Mouse (Mus musculus) hindlimb bud, embryonic 11.5 days (tissue): Measurements from ENCODE around the gene Igsf8.
"Not testable (repeated sequence)": the region's sequence is repeated elsewhere in the genome, so short reads cannot be mapped to it uniquely, and the experiment has no call there.

ENCODE experiments used
- DNase-seq: peaks from one replicate; pipeline ENCODE4 v3.0.0-alpha.2; 2012; ENCODE audit warnings: low read depth, low spot score; ENCODE audit errors: extremely low spot score

Igsf8 gene

DNA sequence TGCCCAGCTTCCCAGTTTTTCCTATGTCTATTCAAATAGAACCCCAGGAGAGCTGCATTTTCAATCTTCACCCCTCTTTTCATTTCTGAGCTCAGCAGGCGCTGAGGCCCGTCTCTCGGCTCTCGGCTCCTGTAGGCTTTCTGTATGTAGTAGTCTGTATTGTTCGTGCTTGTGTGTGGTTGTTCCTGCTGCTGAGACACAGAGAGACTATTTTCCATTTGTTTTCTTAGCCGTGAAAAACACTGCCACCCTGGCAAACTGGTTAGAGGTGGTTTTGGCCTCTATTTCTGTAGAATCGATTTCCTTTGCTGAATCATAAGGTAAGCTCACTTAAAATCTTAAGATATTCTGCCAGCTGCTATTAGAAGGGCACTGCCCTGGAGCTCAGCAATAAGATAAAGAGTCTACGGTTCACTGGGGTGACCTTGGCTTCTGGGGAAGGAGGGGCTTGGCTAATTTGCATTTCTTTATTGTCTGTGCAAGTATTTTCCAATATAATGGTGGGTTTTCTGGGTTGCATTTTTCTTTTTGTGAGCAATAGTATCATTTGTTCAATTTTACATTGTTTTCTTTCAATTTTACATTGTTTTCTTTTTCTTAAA lies at the start of gene Igsf8:
Igsf8 (plus strand) TSS at position 165 of the 602 bp plus-strand sequence.
- no peak for DNase-seq

DNA sequence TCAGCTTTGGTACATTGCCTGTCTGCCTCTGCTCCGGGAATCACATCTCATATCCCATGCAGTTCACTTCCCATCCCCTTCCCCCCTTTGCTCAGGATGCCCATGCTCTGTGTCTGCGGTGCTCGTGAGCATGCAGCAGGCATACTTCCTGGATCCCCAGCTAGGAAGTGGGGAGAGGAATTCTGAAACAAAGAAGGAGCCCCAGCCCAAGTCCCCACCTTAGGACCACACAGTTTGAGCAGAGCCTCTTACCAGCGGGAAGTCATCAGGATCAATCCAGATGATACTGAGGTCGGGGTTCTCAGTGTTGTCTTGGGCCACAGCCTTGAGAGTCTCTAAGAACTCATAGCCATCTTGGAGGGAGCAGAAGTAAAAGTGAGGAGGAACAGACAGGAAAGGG lies 48.7 kb upstream of the Igsf8 start:
- no peak for DNase-seq

DNA sequence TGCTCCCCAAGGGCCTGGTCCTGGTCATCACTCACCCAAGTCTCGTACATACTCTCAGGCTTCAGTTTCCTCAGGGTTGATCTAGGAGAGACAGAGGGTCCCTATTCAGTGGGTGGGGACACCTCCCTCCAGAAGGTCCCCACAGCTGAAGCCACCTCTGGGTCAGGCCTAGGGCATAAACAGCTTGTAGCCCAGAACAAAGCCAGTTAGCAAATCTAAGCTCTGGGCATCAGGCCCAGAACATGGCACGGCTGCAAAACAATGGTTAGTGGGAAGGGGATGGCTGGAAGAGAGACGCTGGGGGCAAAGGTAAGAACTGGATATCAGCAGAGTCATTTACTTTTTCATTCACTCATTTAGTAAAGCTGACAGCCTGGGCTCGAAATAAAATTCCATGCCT lies 47.7 kb upstream of the Igsf8 start:
- DNase-seq = no peak

DNA sequence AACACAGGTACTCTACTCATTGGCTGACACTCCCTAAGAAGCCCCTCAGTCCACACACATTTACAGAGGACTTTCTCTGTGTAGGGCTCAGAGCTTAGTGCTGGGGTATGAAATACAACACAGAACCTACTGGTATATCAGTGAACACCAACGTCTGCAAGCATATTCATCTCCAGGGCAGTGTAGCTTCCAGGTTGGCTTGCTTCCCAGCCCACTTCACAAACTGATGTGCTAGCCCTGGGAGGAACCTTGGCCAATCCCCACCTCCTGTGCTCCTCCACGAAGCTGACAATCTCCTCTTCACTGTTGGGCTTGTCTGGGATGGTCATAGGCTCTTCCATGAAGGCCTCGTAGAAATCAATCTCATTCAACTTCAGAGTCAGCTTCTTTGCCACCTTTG lies 46.7 kb upstream of the Igsf8 start:
- DNase-seq = no peak

DNA sequence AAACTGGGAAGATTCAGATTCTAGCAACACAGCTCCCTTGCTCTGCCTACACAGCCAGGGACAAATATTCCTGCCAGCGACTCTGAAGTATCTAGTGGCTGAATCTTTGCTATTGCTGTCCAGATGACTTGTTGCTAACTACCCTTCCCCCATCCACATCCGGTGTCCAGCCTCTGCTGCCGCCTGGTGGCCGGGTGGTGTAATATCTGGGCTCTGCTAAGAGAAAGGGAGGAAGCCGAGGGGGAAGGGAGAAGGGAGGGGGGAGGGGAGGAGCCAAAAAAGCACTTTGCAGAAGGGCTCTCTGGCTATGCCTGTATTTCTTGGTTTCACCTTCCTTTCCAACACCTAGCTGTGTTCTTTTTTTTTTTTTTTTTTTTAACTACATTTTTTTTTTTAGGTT lies 44.3 kb upstream of the Igsf8 start:
- DNase-seq = peak; percentile 77

DNA sequence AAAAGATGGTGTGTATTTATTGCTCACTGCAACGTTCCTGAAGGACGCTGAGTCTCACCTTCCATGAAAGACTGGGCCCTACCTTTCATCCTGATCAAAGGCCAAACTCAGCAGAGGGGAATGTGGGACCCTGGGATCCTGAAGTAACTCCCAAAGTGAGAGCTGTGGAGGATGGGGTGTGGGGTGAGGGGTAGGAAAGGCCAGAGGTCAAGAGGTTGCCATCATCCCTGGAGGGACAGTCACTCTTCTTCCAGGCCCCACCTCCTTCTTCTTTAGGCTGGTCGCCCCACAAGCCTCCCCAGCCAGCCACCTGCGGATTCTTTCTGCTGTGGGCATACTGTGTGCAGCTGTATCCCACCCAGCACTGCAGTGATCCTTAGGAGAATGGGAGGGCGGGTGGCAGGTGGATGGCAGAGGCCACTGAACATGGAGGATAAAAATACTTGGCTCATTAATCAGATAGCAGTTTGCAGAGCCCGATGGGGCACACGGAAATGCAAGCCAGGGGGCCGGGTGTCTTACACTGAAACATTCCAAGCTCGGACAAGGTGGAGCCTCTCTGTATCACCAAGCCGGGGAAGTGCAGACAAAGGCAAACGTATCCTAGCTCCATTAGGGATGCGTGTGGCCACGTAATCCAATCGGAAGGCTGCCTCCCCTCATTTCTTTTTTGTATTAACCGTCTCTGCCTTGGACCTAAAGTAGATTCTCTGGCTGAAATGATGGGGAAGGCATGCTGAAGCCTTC lies 43.1 kb upstream of the Igsf8 start:
- no peak for DNase-seq

DNA sequence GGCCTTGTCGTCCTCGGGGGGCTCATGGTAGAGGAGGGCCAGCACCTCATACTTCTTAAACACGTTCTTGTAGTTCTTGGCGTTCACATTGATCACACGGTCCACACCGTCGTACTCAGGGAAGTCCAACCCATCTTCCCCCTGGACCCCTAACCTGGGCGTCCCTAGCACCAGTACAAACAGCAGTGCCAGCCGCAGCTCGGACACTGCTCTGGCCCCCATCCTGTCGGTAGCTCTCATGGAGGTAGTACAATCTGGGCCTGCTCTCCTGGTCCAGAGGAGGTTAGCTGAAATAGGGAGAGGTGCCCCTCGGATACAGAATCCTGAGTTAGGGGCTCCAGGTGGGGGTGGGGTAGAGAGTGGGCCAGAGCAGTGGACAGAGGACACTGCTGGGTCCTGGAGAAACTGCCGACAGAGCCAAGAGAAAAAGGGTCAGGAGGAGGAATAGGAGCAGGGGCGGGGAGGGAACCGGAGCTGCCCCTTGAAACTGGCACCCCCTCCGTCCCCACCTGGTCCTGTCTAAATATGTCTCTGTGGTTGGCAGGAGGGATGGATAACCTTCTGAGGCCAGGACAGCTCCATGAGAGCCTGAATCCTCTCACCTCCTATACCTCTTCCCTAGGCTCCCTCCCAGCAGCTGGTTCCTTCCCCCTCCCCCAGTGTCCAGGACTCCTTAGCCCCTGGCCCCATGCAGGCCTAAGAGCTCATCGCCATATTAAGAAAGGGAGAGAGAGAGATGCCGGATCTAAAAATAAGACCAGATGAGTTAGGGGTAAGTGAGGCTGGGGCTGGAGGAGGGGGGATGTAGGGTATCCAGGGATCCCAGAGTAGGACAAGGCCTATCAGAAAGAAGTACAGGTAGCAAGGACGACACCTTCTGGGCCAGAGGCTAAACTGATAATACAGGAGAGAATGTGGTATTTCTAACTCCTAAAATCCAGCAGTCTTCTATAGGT lies 41.7 kb upstream of the Igsf8 start, which contains the start of gene Casq1:
Casq1 (minus strand) TSS at position 418 of the 956 bp plus-strand sequence.
- no peak for DNase-seq

DNA sequence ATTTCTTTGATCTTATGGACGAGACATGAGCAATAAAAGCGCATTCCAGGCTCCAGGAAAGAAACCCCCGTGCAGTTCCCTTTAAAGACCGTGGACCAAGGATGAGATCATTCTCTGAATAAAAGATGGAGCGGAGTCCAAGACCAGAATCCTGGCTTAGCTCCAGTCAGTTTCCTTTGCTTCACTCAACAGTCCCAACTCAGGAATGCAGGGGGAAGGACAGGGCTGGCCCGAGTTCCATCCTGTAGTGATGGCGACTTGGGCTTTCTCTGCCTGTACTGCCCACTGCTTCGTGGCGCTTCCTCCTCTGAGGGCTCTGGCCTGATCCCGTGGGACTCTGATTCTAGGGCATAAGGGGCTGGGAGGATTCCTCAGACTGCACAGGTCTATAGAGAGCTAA lies 41.0 kb upstream of the Igsf8 start:
- DNase-seq = no peak

DNA sequence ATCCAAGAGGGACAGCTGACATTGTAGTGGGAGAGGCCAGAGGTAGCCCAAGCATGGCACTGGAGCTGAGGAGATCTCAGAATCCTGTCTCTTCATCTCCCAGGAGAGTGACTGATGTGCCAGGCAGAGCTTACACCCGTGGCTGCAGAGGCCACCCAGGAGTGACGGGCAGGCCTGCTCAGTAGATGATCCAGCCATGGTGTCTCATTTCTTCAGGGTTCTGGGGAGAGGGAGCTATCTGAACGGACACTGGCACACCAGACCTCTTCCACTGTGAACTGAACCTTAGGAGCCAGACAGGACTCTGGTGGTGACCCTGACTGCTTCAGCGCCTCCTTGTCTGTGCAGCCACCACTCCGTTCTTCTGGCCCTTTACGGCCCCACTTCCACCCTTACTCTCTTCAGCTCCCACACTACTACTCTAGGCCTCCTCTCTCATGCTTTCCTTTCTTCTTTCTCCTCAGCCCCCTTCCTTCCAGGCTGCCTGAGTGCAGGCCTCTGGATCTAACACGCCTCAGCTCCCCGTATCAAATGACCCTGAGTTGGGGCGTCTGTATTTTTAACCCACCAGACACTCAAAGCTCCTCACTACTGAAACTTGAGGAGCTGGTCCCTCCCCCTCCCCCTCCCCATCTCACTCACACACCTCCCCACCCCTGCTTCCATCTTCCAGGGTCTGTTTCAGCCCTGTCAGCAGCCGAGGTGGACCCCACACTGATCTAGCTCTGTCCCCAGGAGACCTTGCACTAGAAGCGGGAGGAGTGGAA lies 40.0 kb upstream of the Igsf8 start:
- DNase-seq = no peak

DNA sequence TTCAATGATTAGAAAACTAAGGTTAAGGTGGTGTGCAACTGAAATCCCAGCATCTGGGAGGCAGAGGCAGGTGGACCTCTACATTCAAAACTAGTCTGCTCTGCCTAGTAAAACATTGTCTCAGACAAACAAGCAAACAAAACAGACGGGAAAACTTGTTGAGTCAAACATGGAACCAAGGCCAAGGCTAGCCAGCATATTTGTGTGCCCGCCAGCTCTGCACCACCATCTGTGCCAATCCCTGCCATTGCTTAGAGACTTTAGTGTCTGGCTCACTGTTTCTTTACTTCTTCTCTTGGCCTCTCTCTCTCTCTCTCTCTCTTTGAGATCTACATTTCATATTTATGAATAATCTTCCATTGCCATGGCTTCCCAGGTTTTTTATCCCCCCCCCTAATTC lies 33.2 kb upstream of the Igsf8 start:
- DNase-seq = no peak

DNA sequence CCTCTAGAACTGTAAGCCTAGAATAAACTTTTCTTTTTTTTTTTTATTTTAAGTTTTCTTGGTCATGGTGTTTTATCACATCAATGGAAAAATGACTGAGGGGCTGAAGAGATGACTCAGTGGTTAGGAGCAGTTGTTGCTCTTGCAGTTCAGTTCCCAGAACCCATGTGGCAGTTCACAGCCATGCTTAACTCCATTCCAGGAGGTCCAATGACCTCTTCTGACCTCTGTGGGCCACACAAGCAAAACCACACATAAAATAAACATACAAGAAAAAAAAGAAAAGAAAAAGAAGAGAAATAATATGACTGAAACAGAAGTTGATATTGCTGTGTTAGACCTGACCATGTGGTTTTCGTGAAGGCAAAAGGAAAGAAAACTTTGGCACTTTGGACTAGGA lies 32.2 kb upstream of the Igsf8 start:
- DNase-seq = no peak

DNA sequence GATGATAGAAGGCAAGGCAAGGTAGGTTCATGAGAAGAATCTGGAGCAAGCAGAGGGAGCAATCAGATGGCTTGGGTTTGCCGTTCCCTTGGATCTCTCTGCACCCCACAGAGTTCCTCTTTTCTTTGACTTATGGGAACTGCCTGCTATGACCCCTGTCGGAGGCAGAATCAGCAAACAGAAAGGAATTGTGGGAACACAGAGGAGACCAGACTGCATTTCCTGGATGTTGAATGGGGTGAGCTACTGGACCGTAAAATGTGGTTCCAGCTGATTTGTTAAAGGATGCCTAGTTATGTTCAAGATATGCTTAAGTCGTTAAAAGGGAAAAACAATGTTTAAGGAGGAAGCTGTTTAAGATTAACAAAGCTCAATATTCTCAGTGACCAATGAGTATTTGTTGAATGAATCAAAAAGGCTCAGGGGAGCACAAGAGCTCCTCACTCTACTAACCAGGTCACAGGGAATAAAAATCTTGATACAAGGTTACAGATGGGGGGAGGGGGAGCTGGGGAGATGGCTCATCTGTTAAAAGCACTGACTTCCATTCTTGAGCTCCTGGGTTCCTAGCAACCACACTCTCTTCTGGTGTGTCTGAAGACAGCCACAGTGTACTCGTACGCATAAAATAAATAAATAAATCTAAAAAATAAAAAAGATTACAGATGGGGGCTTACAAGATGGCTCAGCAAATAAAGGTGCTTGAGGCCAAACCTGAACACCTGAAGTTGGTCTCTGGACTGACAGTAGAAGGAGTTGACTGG lies 20.3 kb upstream of the Igsf8 start:
- no peak for DNase-seq

DNA sequence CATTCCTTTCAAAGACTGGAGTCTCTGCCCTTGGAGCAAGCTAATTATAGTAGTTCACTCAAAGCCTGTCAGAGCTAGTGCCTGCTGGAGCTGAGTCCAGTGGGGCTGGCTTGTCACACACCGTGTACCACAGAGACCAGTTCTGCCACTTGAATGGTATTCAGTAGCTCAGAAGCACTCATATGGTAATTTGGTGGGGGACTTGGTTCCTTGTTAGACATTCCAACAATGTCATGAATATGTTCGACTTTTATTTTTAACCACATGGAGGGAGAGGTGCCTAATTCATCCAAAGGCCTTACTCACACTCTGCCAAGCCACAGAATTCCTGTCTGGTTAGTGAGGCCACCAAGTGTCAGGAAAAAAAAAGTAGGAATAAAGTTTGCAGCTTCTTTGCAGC lies 19.0 kb upstream of the Igsf8 start:
- DNase-seq = no peak

DNA sequence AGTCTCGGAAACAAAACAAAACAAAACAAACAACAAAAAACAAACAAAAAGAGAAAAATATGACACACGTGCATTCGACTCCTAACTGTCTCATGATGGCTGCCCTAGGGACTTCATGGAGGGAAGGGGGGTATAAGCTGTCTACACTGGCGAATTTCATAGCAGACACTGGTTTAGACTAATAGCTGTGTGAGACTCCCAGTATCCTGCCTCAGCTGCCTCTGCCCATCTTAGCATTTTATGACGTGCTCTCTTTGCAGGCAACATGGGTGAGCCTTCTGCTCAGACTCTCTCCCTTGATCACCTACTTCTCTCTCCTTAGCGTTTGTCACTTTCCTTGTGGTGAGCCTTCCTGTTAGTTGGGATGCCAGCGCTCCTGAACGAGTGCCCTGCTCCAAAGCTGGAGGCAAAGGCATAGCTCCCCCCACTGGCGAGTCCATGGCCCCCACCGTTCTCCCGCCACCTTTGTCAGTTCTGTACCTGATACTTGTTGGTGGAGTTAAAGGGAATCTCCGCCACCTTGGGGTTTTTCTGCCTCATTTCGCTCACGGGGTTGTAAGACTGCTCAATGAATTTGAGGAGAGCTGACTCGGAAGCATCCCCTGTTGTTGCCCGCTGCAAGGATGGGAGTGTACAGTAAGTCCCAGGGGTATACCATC lies 17.8 kb upstream of the Igsf8 start:
- DNase-seq = no peak

DNA sequence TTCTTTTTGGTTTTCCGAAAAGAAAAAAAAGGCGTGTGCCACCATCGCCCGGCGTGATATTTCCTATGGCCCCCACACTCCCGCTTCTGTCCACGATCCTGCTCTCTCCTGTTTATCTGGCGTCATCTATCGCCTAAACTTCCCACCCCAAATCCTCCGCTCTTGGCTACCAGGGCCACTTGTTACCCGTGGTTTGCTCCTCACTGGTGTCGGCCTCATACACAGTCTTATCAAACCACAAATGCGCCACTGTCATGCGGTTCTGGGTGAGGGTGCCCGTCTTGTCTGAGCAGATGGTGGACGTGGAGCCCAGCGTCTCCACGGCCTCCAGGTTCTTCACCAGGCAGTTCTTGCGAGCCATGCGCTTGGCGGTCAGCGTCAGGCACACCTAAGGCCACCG lies 16.8 kb upstream of the Igsf8 start:
- DNase-seq = not testable (repeated sequence)

DNA sequence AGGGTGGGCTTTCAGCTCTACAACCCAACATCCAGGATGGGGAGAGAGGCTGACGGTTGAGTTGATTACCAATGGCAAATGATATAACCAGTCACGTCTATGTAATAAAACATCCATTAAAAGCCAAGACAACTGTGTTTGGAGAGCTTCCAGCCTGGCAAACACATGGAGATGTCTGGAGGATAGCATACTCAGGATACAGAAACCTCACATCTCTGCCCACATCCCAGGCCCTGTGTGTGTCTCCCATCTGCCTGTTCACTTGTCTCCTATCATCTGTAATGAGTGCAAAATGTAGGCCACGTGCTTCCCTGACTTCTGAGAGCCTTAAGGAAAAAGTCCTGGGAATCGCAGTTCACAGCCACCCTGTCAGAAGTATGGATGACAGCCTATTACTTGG lies 14.2 kb upstream of the Igsf8 start:
- no peak for DNase-seq

DNA sequence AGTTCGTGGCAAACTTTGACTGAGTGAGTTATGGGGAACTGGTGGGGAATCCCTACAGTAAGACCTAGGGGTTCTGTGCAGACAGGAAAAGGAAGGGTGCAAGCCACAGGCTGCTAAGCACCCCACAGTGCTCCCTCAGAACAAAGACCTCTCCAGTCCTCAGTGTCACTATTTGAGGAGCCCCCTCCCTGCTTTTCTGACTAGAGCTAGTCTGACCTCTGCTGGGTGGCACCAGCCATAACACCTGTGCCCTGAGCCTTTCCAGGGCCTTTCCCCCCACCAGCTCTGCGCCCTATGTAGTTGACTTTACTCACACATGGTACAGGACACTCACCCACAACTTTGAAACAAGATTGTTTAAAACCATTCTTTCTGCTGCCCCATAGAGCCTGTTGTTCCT lies 13.8 kb upstream of the Igsf8 start:
- DNase-seq = no peak

DNA sequence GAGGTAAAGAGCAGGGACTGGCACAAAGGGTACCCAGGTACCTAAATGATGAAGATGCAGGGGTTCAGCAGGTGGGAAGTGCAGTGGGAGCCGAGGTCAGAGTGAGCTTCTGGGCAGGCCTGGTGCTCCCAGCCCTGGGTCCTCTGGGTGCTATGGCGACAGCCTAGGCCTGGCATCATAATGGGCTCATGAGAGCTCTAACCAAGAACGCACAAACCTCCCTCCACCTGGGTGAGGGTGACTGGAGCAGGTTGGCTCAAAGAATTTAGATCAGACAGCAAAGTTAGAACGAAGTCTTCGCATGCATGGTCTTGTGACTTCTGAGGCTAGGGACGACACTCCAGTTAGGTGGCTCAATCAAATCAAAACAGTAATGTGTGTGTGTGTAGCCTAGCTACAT lies 3.1 kb upstream of the Igsf8 start, which contains the start of gene Atp1a4:
Atp1a4 (minus strand) TSS at position 101 of the 400 bp plus-strand sequence.
- DNase-seq = no peak

DNA sequence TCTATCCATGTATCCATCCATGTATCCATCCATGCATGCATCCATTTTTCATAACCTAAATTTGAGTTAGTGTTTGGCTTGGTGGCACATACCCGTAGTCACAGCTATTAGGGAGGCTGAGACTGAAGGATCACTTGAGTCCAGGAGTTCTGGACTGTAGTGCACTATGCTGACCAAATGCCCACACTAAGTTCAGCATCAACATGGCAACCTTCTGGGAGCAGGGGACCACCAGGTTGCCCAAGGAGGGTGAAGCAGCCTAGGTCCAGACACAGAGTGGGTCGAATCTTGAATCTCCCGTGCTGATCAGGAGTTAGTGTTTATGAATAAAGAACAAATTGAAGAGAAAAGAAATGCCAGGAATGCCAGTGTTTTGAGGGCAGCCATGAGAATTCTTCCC lies 9.8 kb downstream of the Igsf8 start:
- no peak for DNase-seq

DNA sequence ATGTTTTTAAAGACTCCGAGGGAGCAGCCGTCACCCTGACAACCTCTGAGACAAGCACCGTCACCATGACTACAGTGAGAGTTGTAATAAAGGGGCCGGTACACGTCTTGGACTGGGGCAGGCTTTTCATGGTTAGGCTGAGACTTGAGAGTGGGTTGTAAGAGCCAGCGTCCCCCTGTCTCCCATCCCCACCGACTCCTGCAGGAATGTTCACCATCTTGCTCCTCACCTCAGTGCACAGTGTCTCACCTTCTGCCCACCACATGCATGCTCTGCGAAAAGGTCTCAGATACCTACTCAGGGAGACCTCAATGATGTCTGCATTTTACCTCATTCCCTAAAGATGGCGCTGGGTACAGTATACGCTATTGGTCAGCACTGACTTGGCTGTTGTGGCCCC lies 10.3 kb downstream of the Igsf8 start:
- no peak for DNase-seq
